Mouse (Mus musculus) stomach, postnatal 0 days (tissue): ENCODE results near the gene Ppp1r16b.
"Not testable (repeated sequence)": the region's sequence is repeated elsewhere in the genome, so short reads cannot be mapped to it uniquely, and the experiment has no call there.

Experiments
- CTCF ChIP-seq: IDR thresholded peaks from 2 replicates; pipeline ENCODE4 v1.5.1; 2016; ENCODE audit warnings: antibody characterized with exemption, low read depth, mild to moderate bottlenecking, moderate library complexity
- EP300 ChIP-seq: optimal IDR thresholded peaks from 2 replicates; pipeline ENCODE3; 2016; ENCODE audit warnings: antibody characterized with exemption

DNA sequence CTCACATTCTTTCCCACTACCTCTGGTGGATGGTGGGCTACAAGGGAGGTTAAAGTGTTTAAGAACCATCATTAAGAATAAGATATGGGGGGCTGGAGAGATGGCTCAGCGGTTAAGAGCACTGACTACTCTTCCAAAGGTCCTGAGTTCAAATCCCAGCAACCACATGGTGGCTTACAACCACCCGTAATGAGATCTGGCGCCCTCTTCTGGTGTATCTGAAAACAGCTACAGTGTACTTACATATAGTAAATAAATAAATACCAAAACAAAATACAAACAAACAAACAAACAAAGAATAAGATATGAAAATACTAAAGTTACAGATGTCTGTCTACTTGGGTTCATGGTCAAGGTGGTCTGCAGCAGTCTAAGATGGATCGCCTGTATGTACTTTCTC is 71.0 kb downstream of the Ppp1r16b start:
- TF ChIP-seq CTCF: 0 out of 2 replicates have a peak, but pooled peaks have one; percentile 5
- not testable (repeated sequence) for TF ChIP-seq EP300
